Mouse (Mus musculus): ENCODE results near the gene Psmb8. TPM values are rescaled to one million over a fixed set of nuclear protein-coding genes. Genes with fewer than 3 reads are reported as not detected.

The Psmb8 gene
- 1 to 10 TPM; 2.7 TPM for total RNA-seq (2021)
- long read RNA-seq, experiment 1, partial matches to known transcripts, result 0 of 6 reads
- long read RNA-seq, experiment 1, other reads (novel, unspliced or antisense), result 4 of 6 reads
- long read RNA-seq, experiment 2, partial matches to known transcripts, result 0 of 6 reads
- long read RNA-seq, experiment 2, other reads (novel, unspliced or antisense), result 2 of 6 reads

- Histone ChIP-seq H3K27ac (0 out of 2 replicates have a peak within 1 kb of the TSS, but pooled peaks have one; percentile 51), H3K4me3 (peak within 1 kb of the TSS; percentile 50)
- no peak for TF ChIP-seq CTCF (conservative IDR thresholded peaks at IDR 0.05)
- DNase-seq (ENCODE audit: low spot score in 2 of 2), result peak; percentile 88 to 89
Measured at GRCm38 (mm10) chr17:34196941-34197894, at the start of gene Psmb8. TSS of gene Psmb8 (plus strand) at chr17:34197721.

GRCm38 (mm10) chr17:34152923-34153322 is 44.6 kb upstream of the Psmb8 start, which contains the start of gene H2-DMb1:
TSS of gene H2-DMb1 (plus strand) at chr17:34153072.
- H3K27ac ChIP-seq, result no peak within 1 kb of the TSS
- no peak for TF ChIP-seq CTCF (conservative IDR thresholded peaks at IDR 0.05)
- DNase-seq (ENCODE audit: low spot score in 2 of 2), result peak in 1 of 2 experiments; percentile 51
- H3K4me3 ChIP-seq, result no peak within 1 kb of the TSS

- Histone ChIP-seq H3K27ac (no peak overlapping the region), H3K4me3 (no peak overlapping the region)
- no peak for DNase-seq (ENCODE audit: low spot score in 2 of 2)
- no peak for TF ChIP-seq CTCF (conservative IDR thresholded peaks at IDR 0.05)
Measured at GRCm38 (mm10) chr17:34155534-34155933, 42.0 kb upstream of the Psmb8 start.

- TF ChIP-seq CTCF (conservative IDR thresholded peaks at IDR 0.05), result peak; percentile 62
- no peak overlapping the region for H3K27ac ChIP-seq
- DNase-seq (ENCODE audit: low spot score in 2 of 2), result no peak
- no peak overlapping the region for H3K4me3 ChIP-seq
Measured at GRCm38 (mm10) chr17:34164202-34164895, 33.2 kb upstream of the Psmb8 start.

- peak; percentile 59 for TF ChIP-seq CTCF (conservative IDR thresholded peaks at IDR 0.05)
- DNase-seq (ENCODE audit: low spot score in 2 of 2), result no peak
- Histone ChIP-seq H3K4me3 (no peak overlapping the region), H3K27ac (no peak overlapping the region)
Measured at GRCm38 (mm10) chr17:34165033-34165730, 32.3 kb upstream of the Psmb8 start.

- DNase-seq (ENCODE audit: low spot score in 2 of 2), result peak; percentile 24 to 43
- TF ChIP-seq CTCF (conservative IDR thresholded peaks at IDR 0.05), result peak; percentile 86
- no peak overlapping the region for H3K4me3 ChIP-seq
- no peak overlapping the region for H3K27ac ChIP-seq
Measured at GRCm38 (mm10) chr17:34169279-34169678, 28.2 kb upstream of the Psmb8 start.

GRCm38 (mm10) chr17:34170487-34170876 is 27.0 kb upstream of the Psmb8 start:
- Histone ChIP-seq H3K27ac (no peak overlapping the region), H3K4me3 (no peak overlapping the region)
- no peak for DNase-seq (ENCODE audit: low spot score in 2 of 2)
- TF ChIP-seq CTCF (conservative IDR thresholded peaks at IDR 0.05), result no peak

GRCm38 (mm10) chr17:34170877-34171498 is 26.5 kb upstream of the Psmb8 start:
- Histone ChIP-seq H3K27ac (no peak overlapping the region), H3K4me3 (no peak overlapping the region)
- TF ChIP-seq CTCF (conservative IDR thresholded peaks at IDR 0.05), result peak; percentile 89
- peak; percentile 69 to 89 for DNase-seq (ENCODE audit: low spot score in 2 of 2)

- DNase-seq (ENCODE audit: low spot score in 2 of 2), result no peak
- Histone ChIP-seq H3K4me3 (no peak overlapping the region), H3K27ac (no peak overlapping the region)
- TF ChIP-seq CTCF (conservative IDR thresholded peaks at IDR 0.05), result peak; percentile 50
Measured at GRCm38 (mm10) chr17:34172528-34172927, 25.0 kb upstream of the Psmb8 start.

GRCm38 (mm10) chr17:34174075-34174474 is 23.4 kb upstream of the Psmb8 start:
- no peak for DNase-seq (ENCODE audit: low spot score in 2 of 2)
- Histone ChIP-seq H3K4me3 (no peak overlapping the region), H3K27ac (no peak overlapping the region)
- TF ChIP-seq CTCF (conservative IDR thresholded peaks at IDR 0.05), result no peak

- DNase-seq (ENCODE audit: low spot score in 2 of 2), result no peak
- TF ChIP-seq CTCF (conservative IDR thresholded peaks at IDR 0.05), result peak; percentile 61
- Histone ChIP-seq H3K4me3 (no peak overlapping the region), H3K27ac (no peak overlapping the region)
Measured at GRCm38 (mm10) chr17:34177179-34177578, 20.3 kb upstream of the Psmb8 start.

- Histone ChIP-seq H3K4me3 (no peak overlapping the region), H3K27ac (no peak overlapping the region)
- TF ChIP-seq CTCF (conservative IDR thresholded peaks at IDR 0.05), result no peak
- DNase-seq (ENCODE audit: low spot score in 2 of 2), result no peak
Measured at GRCm38 (mm10) chr17:34179019-34179418, 18.5 kb upstream of the Psmb8 start.

Measured in layer of hippocampus, adult 2 months (tissue).